Mouse (Mus musculus): ENCODE results near the gene Prima1. TPM values are rescaled to one million over a fixed set of nuclear protein-coding genes. Genes with fewer than 3 reads are reported as not detected.

Prima1 gene
- total and polyA plus RNA-seq, 3 experiments: 0.29 to 1.4 (median 0.43) TPM

- no peaks in the 10 kb centered on the region for H3K4me1 ChIP-seq (ENCODE audit: control insufficient read depth, insufficient read depth, low read length)
- no peak for DNase-seq
- H3K4me3 ChIP-seq: no peak overlapping the region
- no peaks in the 10 kb centered on the region for H3K79me2 ChIP-seq (replicated peaks; ENCODE audit: control insufficient read depth, insufficient read depth, low read length)
- no peak overlapping the region for H3K27ac ChIP-seq
- intact Hi-C loops (cut with DNase I): no loop called here
- H3K27me3 ChIP-seq (ENCODE audit: control insufficient read depth, insufficient read depth, low read length): no peaks in the 10 kb centered on the region
- no peak overlapping the region for H3K9ac ChIP-seq (ENCODE audit: low read depth, low read length)
- TF ChIP-seq POLR2A (IDR thresholded peaks at IDR 0.05; ENCODE audit: insufficient read depth, low read depth, low read length) (no peak), CTCF (IDR thresholded peaks at IDR 0.05) (no peak), EP300 (IDR thresholded peaks at IDR 0.05; ENCODE audit: insufficient read depth, low read depth, low read length) (no peak)
- 61% methylated on average over 7 of the region's 7 CpGs for WGBS
- no peaks in the 10 kb centered on the region for H3K36me3 ChIP-seq (ENCODE audit: control insufficient read depth, insufficient read depth, low read length)
These were observed 36.4 kb downstream of the Prima1 start for GRCm38 (mm10) chr12:103205561-103205960.

GRCm38 (mm10) chr12:103202592-103203544 lies 39.1 kb downstream of the Prima1 start:
- no peaks in the 10 kb centered on the region for H3K27me3 ChIP-seq (ENCODE audit: control insufficient read depth, insufficient read depth, low read length)
- H3K27ac ChIP-seq: no peak overlapping the region
- H3K4me3 ChIP-seq: no peak overlapping the region
- DNase-seq: no peak
- H3K9ac ChIP-seq (ENCODE audit: low read depth, low read length): no peak overlapping the region
- H3K4me1 ChIP-seq (ENCODE audit: control insufficient read depth, insufficient read depth, low read length): no peaks in the 10 kb centered on the region
- intact Hi-C loops (cut with DNase I): no loop called here
- no peaks in the 10 kb centered on the region for H3K36me3 ChIP-seq (ENCODE audit: control insufficient read depth, insufficient read depth, low read length)
- no peak for TF ChIP-seq CTCF (IDR thresholded peaks at IDR 0.05)
- no peak for TF ChIP-seq EP300 (IDR thresholded peaks at IDR 0.05; ENCODE audit: insufficient read depth, low read depth, low read length)
- no peak for TF ChIP-seq POLR2A (IDR thresholded peaks at IDR 0.05; ENCODE audit: insufficient read depth, low read depth, low read length)
- 36% methylated on average over 11 of the region's 11 CpGs for WGBS
- no peaks in the 10 kb centered on the region for H3K79me2 ChIP-seq (replicated peaks; ENCODE audit: control insufficient read depth, insufficient read depth, low read length)

- 45% methylated on average over 5 of the region's 5 CpGs for WGBS
- Histone ChIP-seq H3K4me3 (no peak overlapping the region), H3K27me3 (ENCODE audit: control insufficient read depth, insufficient read depth, low read length) (no peaks in the 10 kb centered on the region), H3K36me3 (ENCODE audit: control insufficient read depth, insufficient read depth, low read length) (no peaks in the 10 kb centered on the region), H3K9ac (ENCODE audit: low read depth, low read length) (no peak overlapping the region), H3K4me1 (ENCODE audit: control insufficient read depth, insufficient read depth, low read length) (no peaks in the 10 kb centered on the region), H3K27ac (no peak overlapping the region), H3K79me2 (replicated peaks; ENCODE audit: control insufficient read depth, insufficient read depth, low read length) (no peaks in the 10 kb centered on the region)
- intact Hi-C loops (cut with DNase I): no loop called here
- no peak for DNase-seq
- TF ChIP-seq POLR2A (IDR thresholded peaks at IDR 0.05; ENCODE audit: insufficient read depth, low read depth, low read length): no peak
- no peak for TF ChIP-seq CTCF (IDR thresholded peaks at IDR 0.05)
- TF ChIP-seq EP300 (IDR thresholded peaks at IDR 0.05; ENCODE audit: insufficient read depth, low read depth, low read length): no peak
These were observed 49.0 kb downstream of the Prima1 start for GRCm38 (mm10) chr12:103192996-103193395.

GRCm38 (mm10) chr12:103189771-103190170 lies 52.2 kb downstream of the Prima1 start:
- H3K36me3 ChIP-seq (ENCODE audit: control insufficient read depth, insufficient read depth, low read length): no peaks in the 10 kb centered on the region
- WGBS: 65% methylated on average over 12 of the region's 12 CpGs
- no peak overlapping the region for H3K4me3 ChIP-seq
- DNase-seq: no peak
- no peak overlapping the region for H3K9ac ChIP-seq (ENCODE audit: low read depth, low read length)
- no peak overlapping the region for H3K27ac ChIP-seq
- no peaks in the 10 kb centered on the region for H3K4me1 ChIP-seq (ENCODE audit: control insufficient read depth, insufficient read depth, low read length)
- H3K27me3 ChIP-seq (ENCODE audit: control insufficient read depth, insufficient read depth, low read length): no peaks in the 10 kb centered on the region
- TF ChIP-seq CTCF (IDR thresholded peaks at IDR 0.05) (no peak), EP300 (IDR thresholded peaks at IDR 0.05; ENCODE audit: insufficient read depth, low read depth, low read length) (no peak), POLR2A (IDR thresholded peaks at IDR 0.05; ENCODE audit: insufficient read depth, low read depth, low read length) (no peak)
- H3K79me2 ChIP-seq (replicated peaks; ENCODE audit: control insufficient read depth, insufficient read depth, low read length): no peaks in the 10 kb centered on the region
- intact Hi-C loops (cut with DNase I): no loop called here

GRCm38 (mm10) chr12:103188223-103188622 lies 53.7 kb downstream of the Prima1 start:
- DNase-seq: peak in 1 of 2 experiments; percentile 12
- WGBS: 47% methylated on average over 8 of the region's 8 CpGs
- intact Hi-C loops (cut with DNase I): no loop called here

GRCm38 (mm10) chr12:103187020-103187419 lies 54.9 kb downstream of the Prima1 start:
- no peak overlapping the region for H3K9ac ChIP-seq (ENCODE audit: low read depth, low read length)
- no peak for TF ChIP-seq POLR2A (IDR thresholded peaks at IDR 0.05; ENCODE audit: insufficient read depth, low read depth, low read length)
- TF ChIP-seq CTCF (IDR thresholded peaks at IDR 0.05): no peak
- H3K4me3 ChIP-seq: no peak overlapping the region
- no peaks in the 10 kb centered on the region for H3K27me3 ChIP-seq (ENCODE audit: control insufficient read depth, insufficient read depth, low read length)
- no peak overlapping the region for H3K27ac ChIP-seq
- no peak for DNase-seq
- 85% methylated on average over 7 of the region's 7 CpGs for WGBS
- intact Hi-C loops (cut with DNase I): no loop called here
- no peaks in the 10 kb centered on the region for H3K79me2 ChIP-seq (replicated peaks; ENCODE audit: control insufficient read depth, insufficient read depth, low read length)
- H3K36me3 ChIP-seq (ENCODE audit: control insufficient read depth, insufficient read depth, low read length): no peaks in the 10 kb centered on the region
- no peaks in the 10 kb centered on the region for H3K4me1 ChIP-seq (ENCODE audit: control insufficient read depth, insufficient read depth, low read length)

More at GRCm38 (mm10) chr12:103188223-103188622, 53.7 kb downstream of the Prima1 start:
- no peak for TF ChIP-seq POLR2A (IDR thresholded peaks at IDR 0.05; ENCODE audit: insufficient read depth, low read depth, low read length)
- TF ChIP-seq CTCF (IDR thresholded peaks at IDR 0.05): no peak
- no peak for TF ChIP-seq EP300 (IDR thresholded peaks at IDR 0.05; ENCODE audit: insufficient read depth, low read depth, low read length)
- Histone ChIP-seq H3K9ac (ENCODE audit: low read depth, low read length) (no peak overlapping the region), H3K36me3 (ENCODE audit: control insufficient read depth, insufficient read depth, low read length) (no peaks in the 10 kb centered on the region), H3K27ac (no peak overlapping the region), H3K79me2 (replicated peaks; ENCODE audit: control insufficient read depth, insufficient read depth, low read length) (no peaks in the 10 kb centered on the region), H3K4me1 (ENCODE audit: control insufficient read depth, insufficient read depth, low read length) (no peaks in the 10 kb centered on the region), H3K4me3 (no peak overlapping the region), H3K27me3 (ENCODE audit: control insufficient read depth, insufficient read depth, low read length) (no peaks in the 10 kb centered on the region)

All from heart, adult 2 months (tissue).